Comparison of ENCODE assay signal across 10 mouse cellular contexts in the genomic region with DNA sequence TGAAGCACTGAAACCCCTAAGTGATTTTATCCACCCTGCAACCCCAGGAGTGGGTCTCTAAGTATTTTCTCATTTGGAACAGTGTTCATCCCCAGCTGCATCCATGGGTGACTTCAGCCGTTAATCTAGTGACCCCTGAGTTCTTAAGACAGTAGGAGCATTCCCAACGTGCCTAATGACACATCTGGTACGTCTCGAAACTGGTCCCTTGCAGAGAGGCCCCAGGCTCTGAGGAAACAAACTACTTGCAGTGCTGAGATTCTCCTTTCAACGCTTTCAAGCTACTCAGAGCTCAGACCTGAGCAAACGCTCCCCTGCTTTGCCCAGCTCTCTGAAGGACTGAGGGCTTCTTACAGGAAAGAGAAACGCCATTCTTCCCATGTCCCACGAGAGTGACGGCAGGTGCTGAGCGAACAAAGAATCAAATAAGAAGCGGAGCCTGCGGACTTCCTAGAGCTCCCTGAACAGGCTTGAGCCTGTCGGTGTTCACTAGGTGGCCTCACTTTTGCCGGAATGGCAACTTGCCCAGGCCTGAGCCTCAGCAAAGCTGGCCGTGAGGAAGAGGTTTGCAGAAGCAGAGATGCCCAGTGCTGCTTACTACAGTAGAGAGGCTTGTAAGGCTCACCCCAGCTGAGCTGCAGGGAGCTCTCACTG.
DNase-seq lines count a peak whose midpoint lies in the region; ATAC-seq and TF ChIP-seq lines count a peak whose summit lies in the region.
"Had no signal": no experiment of that assay in that cellular context is flagged by ENCODE, and none has a peak within 500 bp of the region (broad histone marks: within the 10 kb centered on the region; RNA-seq: fewer than 3 reads in every experiment).

No protein-coding gene starts in this region.

- H3K27me3 ChIP-seq in forebrain, embryonic 13.5 days: no peaks in the 10 kb centered on the region
- H3K27me3 ChIP-seq in forebrain, embryonic 12.5 days: no peaks in the 10 kb centered on the region; the same call in 1 of the 2 replicates
- H3K27me3 ChIP-seq in hindbrain, postnatal 0 days (ENCODE audit: insufficient read depth, low read length): no peaks in the 10 kb centered on the region
- H3K27me3 ChIP-seq: liver, embryonic 13.5 days had no signal

- H3K36me3 ChIP-seq in forebrain, embryonic 13.5 days (ENCODE audit: poor library complexity, severe bottlenecking): 0 out of 2 replicates have a peak, but pooled peaks cover 7% of the 10 kb centered on the region
- no peaks in the 10 kb centered on the region for H3K36me3 ChIP-seq in forebrain, embryonic 12.5 days (replicated peaks)
- H3K36me3 ChIP-seq in hindbrain, postnatal 0 days (ENCODE audit: insufficient read depth, low read length): peaks cover 12% of the 10 kb centered on the region; the same call in 1 of the 2 replicates
- H3K36me3 ChIP-seq: liver, embryonic 13.5 days had no signal

- DNase-seq in right cerebral cortex, postnatal 4 days: peak; percentile 32
- DNase-seq in right cerebral cortex, postnatal 25 days: no peak
- DNase-seq in hindbrain, postnatal 0 days (ENCODE audit: low spot score): peak; percentile 53
- DNase-seq in urinary bladder, postnatal 25 days (ENCODE audit: low spot score): peak; percentile 31
- no peak for DNase-seq in spleen, adult 12 weeks (ENCODE audit: low spot score)
- no peak for DNase-seq in layer of hippocampus, adult 9-11 months
- DNase-seq: kidney, postnatal 14 days; liver, embryonic 13.5 days had no signal

- H3K9ac ChIP-seq in forebrain, embryonic 13.5 days: no peak overlapping the region
- H3K9ac ChIP-seq in forebrain, embryonic 12.5 days: no peak overlapping the region
- H3K9ac ChIP-seq in hindbrain, postnatal 0 days (replicated peaks; ENCODE audit: low read length): no peak overlapping the region
- H3K9ac ChIP-seq: liver, embryonic 13.5 days had no signal

- no peaks in the 10 kb centered on the region for H3K9me3 ChIP-seq in forebrain, embryonic 13.5 days (replicated peaks)
- H3K9me3 ChIP-seq in forebrain, embryonic 12.5 days: no peaks in the 10 kb centered on the region
- H3K9me3 ChIP-seq in hindbrain, postnatal 0 days (ENCODE audit: low read length): no peaks in the 10 kb centered on the region
- H3K9me3 ChIP-seq: liver, embryonic 13.5 days had no signal

- H3K4me1 ChIP-seq in forebrain, embryonic 13.5 days: peaks cover 9% of the 10 kb centered on the region
- H3K4me1 ChIP-seq in forebrain, embryonic 12.5 days: peaks cover 7% of the 10 kb centered on the region; the same call in 1 of the 2 replicates
- H3K4me1 ChIP-seq in hindbrain, postnatal 0 days (ENCODE audit: insufficient read depth, low read length): no peaks in the 10 kb centered on the region
- H3K4me1 ChIP-seq: liver, embryonic 13.5 days had no signal

- H3K4me2 ChIP-seq in forebrain, embryonic 13.5 days: no peak overlapping the region
- H3K4me2 ChIP-seq in forebrain, embryonic 12.5 days: no peak overlapping the region
- no peak overlapping the region for H3K4me2 ChIP-seq in hindbrain, postnatal 0 days (ENCODE audit: low read depth, low read length)
- H3K4me2 ChIP-seq: liver, embryonic 13.5 days had no signal

- peak; percentile 39 for ATAC-seq in forebrain, embryonic 13.5 days
- ATAC-seq in forebrain, embryonic 12.5 days (ENCODE audit: low FRiP score): no peak; the same call in 1 of the 2 replicates
- ATAC-seq in hindbrain, postnatal 0 days: peak; percentile 62; the same call in 1 of the 2 replicates

- H3K4me3 ChIP-seq in forebrain, embryonic 13.5 days: no peak overlapping the region
- no peak overlapping the region for H3K4me3 ChIP-seq in forebrain, embryonic 12.5 days (replicated peaks)
- H3K4me3 ChIP-seq in hindbrain, postnatal 0 days (ENCODE audit: low read length): no peak overlapping the region
- H3K4me3 ChIP-seq: liver, embryonic 13.5 days had no signal

- no peak for TF ChIP-seq CTCF in hindbrain, postnatal 0 days (IDR thresholded peaks at IDR 0.05; ENCODE audit: low read depth)

- 29% methylated on average over 15 of the region's 15 CpGs for WGBS in forebrain, embryonic 13.5 days
- 40% methylated on average over 15 of the region's 15 CpGs for WGBS in forebrain, embryonic 12.5 days
- 26% methylated on average over 15 of the region's 15 CpGs for WGBS in hindbrain, postnatal 0 days

- peak overlapping the region; percentile 14; the same call in 1 of the 2 replicates for H3K27ac ChIP-seq in forebrain, embryonic 13.5 days
- H3K27ac ChIP-seq in forebrain, embryonic 12.5 days: no peak overlapping the region; the same call in 1 of the 2 replicates
- H3K27ac ChIP-seq in hindbrain, postnatal 0 days: no peak overlapping the region
- H3K27ac ChIP-seq: liver, embryonic 13.5 days had no signal

Comparison
In these comparisons a context has a peak if more than half of its experiments do, and no peak if none do; other contexts are left out.
1. DNase-seq: peak in right cerebral cortex, postnatal 4 days (single experiment), hindbrain, postnatal 0 days (single experiment) and urinary bladder, postnatal 25 days (single experiment); none in right cerebral cortex, postnatal 25 days (single experiment), spleen, adult 12 weeks (single experiment) and layer of hippocampus, adult 9-11 months (single experiment).